10 mouse cellular contexts compared by ENCODE assay signal in genomic region chr5:125488116-125488455, GRCm38 (mm10). TPM values are rescaled to one million over a fixed set of nuclear protein-coding genes. Genes with fewer than 3 reads are reported as not detected.
DNase-seq lines count a peak whose midpoint lies in the region; ATAC-seq and TF ChIP-seq lines count a peak whose summit lies in the region.
"Had no signal": no experiment of that assay in that cellular context is flagged by ENCODE, and none has a peak within 500 bp of the region (broad histone marks: within the 10 kb centered on the region; RNA-seq: fewer than 3 reads in every experiment).

No protein-coding gene starts in this region.

- WGBS in forebrain, embryonic 10.5 days: 82% methylated on average over 4 of the region's 4 CpGs
- WGBS in forebrain, embryonic 15.5 days: 82% methylated on average over 4 of the region's 4 CpGs
- 47% methylated on average over 4 of the region's 4 CpGs for WGBS in spleen, adult 2 months
- 50% methylated on average over 4 of the region's 4 CpGs for WGBS in hindbrain, postnatal 0 days

- peak; percentile 63; the same call in 1 of the 2 replicates for TF ChIP-seq CTCF in spleen, adult 2 months (IDR thresholded peaks at IDR 0.05; ENCODE audit: extremely low read depth, insufficient read depth, insufficient read length, insufficient replicate concordance)
- TF ChIP-seq CTCF in hindbrain, postnatal 0 days (IDR thresholded peaks at IDR 0.05; ENCODE audit: low read depth): peak; percentile 39; the same call in 1 of the 2 replicates

- H3K27me3 ChIP-seq in forebrain, embryonic 10.5 days (ENCODE audit: poor library complexity, severe bottlenecking): no peaks in the 10 kb centered on the region
- H3K27me3 ChIP-seq in forebrain, embryonic 15.5 days: no peaks in the 10 kb centered on the region
- H3K27me3 ChIP-seq in spleen, adult 2 months (ENCODE audit: control insufficient read depth, insufficient read depth, low read length): no peaks in the 10 kb centered on the region
- H3K27me3 ChIP-seq in hindbrain, postnatal 0 days (ENCODE audit: insufficient read depth, low read length): no peaks in the 10 kb centered on the region

- H3K9me3 ChIP-seq in forebrain, embryonic 10.5 days: no peaks in the 10 kb centered on the region
- H3K9me3 ChIP-seq in forebrain, embryonic 15.5 days: no peaks in the 10 kb centered on the region
- H3K9me3 ChIP-seq in hindbrain, postnatal 0 days (ENCODE audit: low read length): no peaks in the 10 kb centered on the region

- H3K27ac ChIP-seq in forebrain, embryonic 10.5 days: peak overlapping the region; percentile 66
- H3K27ac ChIP-seq in forebrain, embryonic 15.5 days (replicated peaks): no peak overlapping the region
- H3K27ac ChIP-seq in spleen, adult 2 months (ENCODE audit: insufficient read depth, low read length): no peak overlapping the region
- H3K27ac ChIP-seq in hindbrain, postnatal 0 days: peak overlapping the region; percentile 77

- no peak overlapping the region for H3K9ac ChIP-seq in forebrain, embryonic 15.5 days (replicated peaks)
- H3K9ac ChIP-seq in hindbrain, postnatal 0 days (replicated peaks; ENCODE audit: low read length): no peak overlapping the region
- H3K9ac ChIP-seq: lung, embryonic 14.5 days had no signal

- H3K4me1 ChIP-seq in forebrain, embryonic 10.5 days: peaks cover 13% of the 10 kb centered on the region
- H3K4me1 ChIP-seq in forebrain, embryonic 15.5 days: peaks cover 5% of the 10 kb centered on the region; the same call in 1 of the 2 replicates
- peaks cover 18% of the 10 kb centered on the region; the same call in 1 of the 2 replicates for H3K4me1 ChIP-seq in spleen, adult 2 months (ENCODE audit: control insufficient read depth, insufficient read depth, insufficient read length)
- 0 out of 2 replicates have a peak, but pooled peaks cover 5% of the 10 kb centered on the region for H3K4me1 ChIP-seq in hindbrain, postnatal 0 days (ENCODE audit: insufficient read depth, low read length)

- TF ChIP-seq POLR2A in spleen, adult 2 months (IDR thresholded peaks at IDR 0.05; ENCODE audit: low read depth, low read length): no peak

- DNase-seq in forebrain, embryonic 10.5 days (ENCODE audit: extremely low spot score, low spot score): no peak
- DNase-seq in spleen, adult 2 months (ENCODE audit: low read depth in 1 of 2, low spot score in 2 of 2): no peak
- DNase-seq in spleen, adult 18-20 months: no peak
- DNase-seq in hindbrain, postnatal 0 days (ENCODE audit: low spot score): peak; percentile 46
- peak; percentile 75 for DNase-seq in retina, postnatal 1 day
- DNase-seq in ovary, postnatal 14 days (ENCODE audit: low spot score): no peak
- DNase-seq: lung, embryonic 14.5 days had no signal

- no peak overlapping the region for H3K4me2 ChIP-seq in forebrain, embryonic 15.5 days (replicated peaks)
- H3K4me2 ChIP-seq in hindbrain, postnatal 0 days (ENCODE audit: low read depth, low read length): no peak overlapping the region
- H3K4me2 ChIP-seq: lung, embryonic 14.5 days had no signal

- H3K36me3 ChIP-seq in forebrain, embryonic 10.5 days (replicated peaks): peaks cover 91% of the 10 kb centered on the region
- peaks cover 49% of the 10 kb centered on the region for H3K36me3 ChIP-seq in forebrain, embryonic 15.5 days
- H3K36me3 ChIP-seq in spleen, adult 2 months (ENCODE audit: control insufficient read depth, insufficient read depth, low read length): peaks cover 4% of the 10 kb centered on the region
- peaks cover 17% of the 10 kb centered on the region; the same call in 1 of the 2 replicates for H3K36me3 ChIP-seq in hindbrain, postnatal 0 days (ENCODE audit: insufficient read depth, low read length)

- no peak overlapping the region for H3K4me3 ChIP-seq in forebrain, embryonic 10.5 days
- H3K4me3 ChIP-seq in forebrain, embryonic 15.5 days: no peak overlapping the region
- H3K4me3 ChIP-seq in spleen, adult 2 months (ENCODE audit: extremely low read depth, insufficient read depth, insufficient read length): no peak overlapping the region
- no peak overlapping the region for H3K4me3 ChIP-seq in hindbrain, postnatal 0 days (ENCODE audit: low read length)

- no peak for ATAC-seq in forebrain, embryonic 15.5 days (replicated peaks)
- no peak; the same call in 1 of the 2 replicates for ATAC-seq in hindbrain, postnatal 0 days
- no peak for ATAC-seq in monocyte, adult 5-6 weeks (replicated peaks; ENCODE audit: insufficient number of reproducible peaks, low FRiP score, low TSS enrichment, poor library complexity, severe bottlenecking)

RNA-seq across cellular contexts. Expression of gene Aacs, which starts 12.5 kb away (rescaled TPM):
- 58.5 and 58.6 TPM in 2 replicates for polyA plus RNA-seq in forebrain, embryonic 10.5 days (2016; fragmentation: Nextera tagmentation; extraction: Ambion mirVana)
- polyA plus RNA-seq in forebrain, embryonic 15.5 days (2015; fragmentation: Nextera tagmentation; extraction: Ambion mirVana): 81.1 and 82.4 TPM in 2 replicates
- 23.4 and 27.1 TPM in 2 replicates for polyA plus RNA-seq in spleen, adult 2 months (2012; rRNA removed)
- total RNA-seq in hindbrain, postnatal 0 days (2014; rRNA removed): 124 and 125 TPM in 2 replicates
- polyA plus RNA-seq in hindbrain, postnatal 0 days (2015; fragmentation: Nextera tagmentation; extraction: Ambion mirVana): 77.3 and 77.6 TPM in 2 replicates
- total RNA-seq in monocyte, adult 5-6 weeks (2017): 9.0 to 122 TPM (median 12.6 TPM) in 3 replicates

RNA-seq across cellular contexts. Expression of gene Tmem132b, which starts 43.5 kb away (rescaled TPM):
- 0.20 and 0.27 TPM in 2 replicates for polyA plus RNA-seq in forebrain, embryonic 10.5 days (2016; fragmentation: Nextera tagmentation; extraction: Ambion mirVana)
- 8.2 and 8.3 TPM in 2 replicates for polyA plus RNA-seq in forebrain, embryonic 15.5 days (2015; fragmentation: Nextera tagmentation; extraction: Ambion mirVana)
- polyA plus RNA-seq in spleen, adult 2 months (2012; rRNA removed): 0.02 TPM in 1 of 2 replicates, not detected in the other
- 45.9 and 46.6 TPM in 2 replicates for total RNA-seq in hindbrain, postnatal 0 days (2014; rRNA removed)
- 6.1 and 6.9 TPM in 2 replicates for polyA plus RNA-seq in hindbrain, postnatal 0 days (2015; fragmentation: Nextera tagmentation; extraction: Ambion mirVana)
- 0.38 TPM in 1 of 3 replicates, not detected in the others for total RNA-seq in monocyte, adult 5-6 weeks (2017)
- polyA plus RNA-seq: heart, embryonic 14.5 days; lung, embryonic 14.5 days had no signal

RNA-seq across cellular contexts. Expression of gene Bri3bp, which starts 46.7 kb away (rescaled TPM):
- polyA plus RNA-seq in forebrain, embryonic 10.5 days (2016; fragmentation: Nextera tagmentation; extraction: Ambion mirVana): 56.5 and 57.6 TPM in 2 replicates
- 35.9 and 38.0 TPM in 2 replicates for polyA plus RNA-seq in forebrain, embryonic 15.5 days (2015; fragmentation: Nextera tagmentation; extraction: Ambion mirVana)
- 21.2 and 21.5 TPM in 2 replicates for polyA plus RNA-seq in spleen, adult 2 months (2012; rRNA removed)
- 89.3 and 91.2 TPM in 2 replicates for total RNA-seq in hindbrain, postnatal 0 days (2014; rRNA removed)
- 41.7 and 44.2 TPM in 2 replicates for polyA plus RNA-seq in hindbrain, postnatal 0 days (2015; fragmentation: Nextera tagmentation; extraction: Ambion mirVana)
- total RNA-seq in monocyte, adult 5-6 weeks (2017): 19.1 to 27.0 TPM (median 23.6 TPM) in 3 replicates

RNA-seq across cellular contexts. Expression of gene Dhx37, which starts 54.2 kb away (rescaled TPM):
- polyA plus RNA-seq in forebrain, embryonic 10.5 days (2016; fragmentation: Nextera tagmentation; extraction: Ambion mirVana): 21.4 and 22.2 TPM in 2 replicates
- 11.3 and 13.4 TPM in 2 replicates for polyA plus RNA-seq in forebrain, embryonic 15.5 days (2015; fragmentation: Nextera tagmentation; extraction: Ambion mirVana)
- polyA plus RNA-seq in spleen, adult 2 months (2012; rRNA removed): 17.0 and 21.0 TPM in 2 replicates
- total RNA-seq in hindbrain, postnatal 0 days (2014; rRNA removed): 15.8 and 27.5 TPM in 2 replicates
- 8.0 and 9.8 TPM in 2 replicates for polyA plus RNA-seq in hindbrain, postnatal 0 days (2015; fragmentation: Nextera tagmentation; extraction: Ambion mirVana)
- total RNA-seq in monocyte, adult 5-6 weeks (2017): 4.7 to 22.7 TPM (median 19.3 TPM) in 3 replicates

Comparison
In these comparisons a context has a peak if more than half of its experiments do, and no peak if none do; other contexts are left out.
1. H3K27ac ChIP-seq: peak in forebrain, embryonic 10.5 days (single experiment) and hindbrain, postnatal 0 days (single experiment); none in forebrain, embryonic 15.5 days (single experiment) and spleen, adult 2 months (single experiment).
2. DNase-seq: peak in hindbrain, postnatal 0 days (single experiment) and retina, postnatal 1 day (single experiment); none in forebrain, embryonic 10.5 days (single experiment), spleen, adult 2 months (0 of 2), spleen, adult 18-20 months (0 of 2) and ovary, postnatal 14 days (single experiment).